Mouse (Mus musculus): Measurements from ENCODE around the gene Borcs5. TPM values are rescaled to one million over a fixed set of nuclear protein-coding genes. Genes with fewer than 3 reads are reported as not detected.

Gene Borcs5
- total and polyA plus RNA-seq, 3 experiments: 8.8 to 19.6 (median 9.1) TPM

DNA sequence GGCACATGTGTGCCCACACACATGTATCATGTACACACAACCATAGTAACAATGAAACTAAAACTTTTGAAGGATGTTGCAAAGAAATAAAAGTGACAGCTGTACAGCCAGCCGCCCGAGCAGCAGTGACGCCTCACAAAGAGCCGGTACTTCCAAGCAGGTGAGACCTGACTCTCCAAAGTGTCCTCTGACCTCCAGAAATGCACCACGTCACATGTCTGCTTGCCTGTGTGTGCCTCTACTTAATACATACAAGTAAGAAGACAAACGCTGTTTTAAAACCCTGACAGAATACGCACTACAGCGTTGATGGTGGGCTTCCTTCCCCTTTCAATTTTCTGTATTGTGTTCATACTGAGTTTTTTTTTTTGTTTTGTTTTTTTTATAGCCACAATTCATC lies 83.6 kb downstream of the Borcs5 start:
- DNase-seq (ENCODE audit: low spot score) (no peak), ATAC-seq (ENCODE audit: extremely low read depth, insufficient number of reproducible peaks, low FRiP score, poor library complexity, severe bottlenecking) (no peak)
- Histone ChIP-seq H3K4me3 (ENCODE audit: low read depth, low read length) (no peak overlapping the region), H3K27me3 (ENCODE audit: insufficient read depth, low read length) (no peaks in the 10 kb centered on the region; the same call in 1 of the 2 replicates), H3K9me3 (replicated peaks) (no peaks in the 10 kb centered on the region), H3K4me1 (ENCODE audit: insufficient read depth, low read depth, low read length) (peaks cover 16% of the 10 kb centered on the region), H3K36me3 (replicated peaks) (peaks cover 85% of the 10 kb centered on the region)
- no peak for TF ChIP-seq GATA2 (IDR thresholded peaks at IDR 0.05; ENCODE audit: borderline replicate concordance, low read depth, low read length)
- no peak for TF ChIP-seq TAL1 (conservative IDR thresholded peaks at IDR 0.05; ENCODE audit: low read depth, low read length)
- no peak for TF ChIP-seq GATA1 (IDR thresholded peaks at IDR 0.05; ENCODE audit: borderline replicate concordance, low read length)
- TF ChIP-seq POLR2AphosphoS5 (IDR thresholded peaks at IDR 0.05; ENCODE audit: insufficient replicate concordance, low read depth, low read length): no peak
- no peak for TF ChIP-seq CTCF (IDR thresholded peaks at IDR 0.05; ENCODE audit: low read depth, low read length)

DNA sequence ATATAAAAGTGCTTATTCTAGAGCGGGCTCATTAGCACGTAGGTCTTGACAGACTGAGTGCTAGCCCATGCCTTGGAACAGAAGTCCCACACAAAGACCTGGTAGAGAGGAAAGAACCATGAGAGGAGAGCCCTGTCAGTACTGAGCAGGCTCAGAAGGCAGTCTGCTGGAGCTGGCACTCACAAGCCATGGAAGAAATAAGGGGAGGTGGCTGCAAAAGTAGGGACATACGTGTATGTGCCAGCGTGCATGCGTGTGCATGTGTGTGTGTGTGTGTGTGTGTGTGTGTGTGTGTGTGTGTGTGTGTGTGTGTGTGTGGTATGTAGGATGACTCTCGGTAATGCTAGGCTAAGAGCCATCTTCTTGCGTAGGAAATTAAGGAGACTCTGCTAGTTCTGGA lies 84.0 kb downstream of the Borcs5 start:
- H3K4me3 ChIP-seq (ENCODE audit: low read depth, low read length): no peak overlapping the region
- TF ChIP-seq GATA2 (IDR thresholded peaks at IDR 0.05; ENCODE audit: borderline replicate concordance, low read depth, low read length) (no peak), POLR2AphosphoS5 (IDR thresholded peaks at IDR 0.05; ENCODE audit: insufficient replicate concordance, low read depth, low read length) (no peak), GATA1 (IDR thresholded peaks at IDR 0.05; ENCODE audit: borderline replicate concordance, low read length) (no peak), TAL1 (conservative IDR thresholded peaks at IDR 0.05; ENCODE audit: low read depth, low read length) (no peak), CTCF (IDR thresholded peaks at IDR 0.05; ENCODE audit: low read depth, low read length) (no peak)
- peaks cover 85% of the 10 kb centered on the region for H3K36me3 ChIP-seq (replicated peaks)
- DNase-seq (ENCODE audit: low spot score): no peak
- H3K4me1 ChIP-seq (ENCODE audit: insufficient read depth, low read depth, low read length): peaks cover 12% of the 10 kb centered on the region
- no peaks in the 10 kb centered on the region for H3K27me3 ChIP-seq (ENCODE audit: insufficient read depth, low read length)
- H3K9me3 ChIP-seq (replicated peaks): no peaks in the 10 kb centered on the region
- ATAC-seq (ENCODE audit: extremely low read depth, insufficient number of reproducible peaks, low FRiP score, poor library complexity, severe bottlenecking): no peak

DNA sequence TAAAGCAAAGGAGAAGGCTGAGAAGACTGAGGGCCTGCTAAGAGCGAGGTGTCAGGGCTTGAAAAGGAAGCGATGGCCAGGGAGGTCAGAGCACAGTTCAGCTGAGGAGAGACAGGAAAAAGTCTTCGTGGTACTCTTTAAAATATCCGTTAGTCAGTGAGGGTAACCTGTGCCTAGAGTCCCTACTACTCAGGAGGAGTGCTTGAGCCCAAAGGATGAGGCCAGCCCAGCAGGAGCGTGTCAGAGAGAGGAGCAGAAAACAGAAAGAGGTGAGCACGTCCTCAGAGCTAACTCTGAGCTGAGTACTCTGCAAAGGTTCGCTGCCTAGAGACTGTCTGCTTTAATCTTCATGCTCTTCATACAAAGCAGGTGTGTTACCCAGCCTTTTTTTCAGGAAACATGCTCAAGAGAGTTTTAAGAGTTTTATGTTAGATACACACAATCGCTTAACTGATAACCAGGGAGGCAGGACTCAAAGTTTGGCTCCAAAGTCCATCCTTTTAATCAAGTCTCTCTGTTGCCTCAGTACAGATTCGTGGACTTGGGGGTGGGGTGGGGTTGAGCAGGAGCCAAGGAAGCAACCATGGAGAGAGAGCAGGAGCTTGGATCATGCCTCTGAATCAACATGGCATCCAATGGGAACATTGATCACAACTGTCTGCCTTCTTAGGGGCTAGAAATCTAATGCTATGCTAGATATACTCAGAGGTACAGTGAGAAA lies 84.7 kb downstream of the Borcs5 start:
- ATAC-seq (ENCODE audit: extremely low read depth, insufficient number of reproducible peaks, low FRiP score, poor library complexity, severe bottlenecking) (no peak), DNase-seq (ENCODE audit: low spot score) (no peak)
- peaks cover 83% of the 10 kb centered on the region for H3K36me3 ChIP-seq (replicated peaks)
- H3K4me1 ChIP-seq (ENCODE audit: insufficient read depth, low read depth, low read length): peaks cover 7% of the 10 kb centered on the region
- no peaks in the 10 kb centered on the region for H3K27me3 ChIP-seq (ENCODE audit: insufficient read depth, low read length)
- H3K9me3 ChIP-seq (replicated peaks): no peaks in the 10 kb centered on the region
- H3K4me3 ChIP-seq (ENCODE audit: low read depth, low read length): no peak overlapping the region
- TF ChIP-seq POLR2AphosphoS5 (IDR thresholded peaks at IDR 0.05; ENCODE audit: insufficient replicate concordance, low read depth, low read length) (no peak), CTCF (IDR thresholded peaks at IDR 0.05; ENCODE audit: low read depth, low read length) (no peak), TAL1 (conservative IDR thresholded peaks at IDR 0.05; ENCODE audit: low read depth, low read length) (no peak), GATA1 (IDR thresholded peaks at IDR 0.05; ENCODE audit: borderline replicate concordance, low read length) (no peak), GATA2 (IDR thresholded peaks at IDR 0.05; ENCODE audit: borderline replicate concordance, low read depth, low read length) (no peak)

DNA sequence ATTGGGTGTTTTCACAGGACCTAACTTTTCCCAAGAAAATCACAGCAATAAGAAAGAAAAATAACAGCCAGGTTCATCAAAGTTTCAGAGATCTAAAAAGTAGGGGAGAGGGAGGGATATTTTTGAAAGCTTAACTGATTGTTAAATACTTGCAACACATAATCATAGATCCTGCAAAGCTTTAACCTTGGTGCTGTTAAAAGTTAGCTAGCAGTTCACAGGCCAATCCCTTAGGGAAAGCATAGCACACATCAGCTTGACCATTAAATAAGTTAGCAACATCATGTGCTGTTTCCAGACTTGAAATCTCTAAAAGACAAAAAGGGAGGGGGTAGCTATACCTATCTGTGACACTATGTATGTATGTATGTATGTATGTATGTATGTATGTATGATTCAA lies 86.1 kb downstream of the Borcs5 start:
- ATAC-seq (ENCODE audit: extremely low read depth, insufficient number of reproducible peaks, low FRiP score, poor library complexity, severe bottlenecking) (no peak), DNase-seq (ENCODE audit: low spot score) (no peak)
- Histone ChIP-seq H3K4me3 (ENCODE audit: low read depth, low read length) (no peak overlapping the region), H3K36me3 (replicated peaks) (peaks cover 71% of the 10 kb centered on the region), H3K4me1 (ENCODE audit: insufficient read depth, low read depth, low read length) (no peaks in the 10 kb centered on the region; the same call in none of the 2 replicates), H3K9me3 (replicated peaks) (no peaks in the 10 kb centered on the region), H3K27me3 (ENCODE audit: insufficient read depth, low read length) (no peaks in the 10 kb centered on the region)
- TF ChIP-seq GATA2 (IDR thresholded peaks at IDR 0.05; ENCODE audit: borderline replicate concordance, low read depth, low read length) (no peak), TAL1 (conservative IDR thresholded peaks at IDR 0.05; ENCODE audit: low read depth, low read length) (no peak), CTCF (IDR thresholded peaks at IDR 0.05; ENCODE audit: low read depth, low read length) (no peak), POLR2AphosphoS5 (IDR thresholded peaks at IDR 0.05; ENCODE audit: insufficient replicate concordance, low read depth, low read length) (no peak), GATA1 (IDR thresholded peaks at IDR 0.05; ENCODE audit: borderline replicate concordance, low read length) (no peak)

DNA sequence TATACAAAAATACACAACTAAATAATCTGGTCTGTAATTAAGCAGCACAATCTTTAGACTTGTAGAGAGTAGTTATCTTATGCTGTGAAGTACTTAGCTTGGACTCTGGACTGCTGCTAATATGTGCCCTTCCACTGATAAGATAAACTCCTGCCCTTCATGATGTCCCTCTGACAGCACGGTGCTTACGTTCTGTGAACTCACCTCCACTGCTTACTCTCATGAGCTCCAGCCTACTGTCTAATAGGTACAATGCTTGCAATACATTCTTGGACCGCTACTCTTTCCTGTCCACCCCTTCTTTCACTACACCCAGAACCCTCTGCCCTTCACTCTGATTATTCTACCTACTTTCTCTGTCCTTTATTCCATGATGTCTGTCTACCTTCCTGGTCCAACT lies 91.7 kb downstream of the Borcs5 start:
- H3K9me3 ChIP-seq (replicated peaks): no peaks in the 10 kb centered on the region
- peaks cover 50% of the 10 kb centered on the region for H3K36me3 ChIP-seq (replicated peaks)
- no peak for ATAC-seq (ENCODE audit: extremely low read depth, insufficient number of reproducible peaks, low FRiP score, poor library complexity, severe bottlenecking)

DNA sequence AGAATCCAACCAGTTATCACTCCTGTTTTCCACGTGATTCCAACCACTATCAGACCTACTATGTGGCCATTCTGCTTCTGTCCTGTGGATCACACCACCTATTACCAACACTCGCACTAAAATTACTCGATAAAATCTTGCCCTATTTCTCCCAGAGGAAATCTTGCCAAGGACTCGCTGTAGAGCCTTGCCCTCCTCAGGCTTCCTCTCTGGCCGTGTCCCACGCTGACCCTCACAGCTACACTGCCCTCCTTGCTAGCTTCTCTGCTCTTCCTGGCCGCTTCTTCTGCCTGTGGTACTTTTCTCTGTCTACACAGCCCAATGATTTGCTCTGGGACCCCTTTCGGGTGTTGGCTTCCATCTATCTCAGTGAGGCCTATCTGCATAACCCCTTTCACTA lies 93.5 kb downstream of the Borcs5 start:
- no peak for DNase-seq (ENCODE audit: low spot score)
- no peak for ATAC-seq (ENCODE audit: extremely low read depth, insufficient number of reproducible peaks, low FRiP score, poor library complexity, severe bottlenecking)
- H3K4me3 ChIP-seq (ENCODE audit: low read depth, low read length): no peak overlapping the region
- TF ChIP-seq CTCF (IDR thresholded peaks at IDR 0.05; ENCODE audit: low read depth, low read length) (no peak), POLR2AphosphoS5 (IDR thresholded peaks at IDR 0.05; ENCODE audit: insufficient replicate concordance, low read depth, low read length) (no peak), GATA1 (IDR thresholded peaks at IDR 0.05; ENCODE audit: borderline replicate concordance, low read length) (no peak), TAL1 (conservative IDR thresholded peaks at IDR 0.05; ENCODE audit: low read depth, low read length) (no peak), GATA2 (IDR thresholded peaks at IDR 0.05; ENCODE audit: borderline replicate concordance, low read depth, low read length) (no peak)
- H3K4me1 ChIP-seq (ENCODE audit: insufficient read depth, low read depth, low read length): peaks cover 16% of the 10 kb centered on the region
- no peaks in the 10 kb centered on the region for H3K27me3 ChIP-seq (ENCODE audit: insufficient read depth, low read length)
- H3K36me3 ChIP-seq (replicated peaks): peaks cover 41% of the 10 kb centered on the region
- H3K9me3 ChIP-seq (replicated peaks): no peaks in the 10 kb centered on the region

More for the DNA sequence above, 91.7 kb downstream of the Borcs5 start:
- no peak overlapping the region for H3K4me3 ChIP-seq (ENCODE audit: low read depth, low read length)
- H3K27me3 ChIP-seq (ENCODE audit: insufficient read depth, low read length): no peaks in the 10 kb centered on the region
- peaks cover 16% of the 10 kb centered on the region for H3K4me1 ChIP-seq (ENCODE audit: insufficient read depth, low read depth, low read length)
- no peak for TF ChIP-seq CTCF (IDR thresholded peaks at IDR 0.05; ENCODE audit: low read depth, low read length)
- no peak for TF ChIP-seq POLR2AphosphoS5 (IDR thresholded peaks at IDR 0.05; ENCODE audit: insufficient replicate concordance, low read depth, low read length)
- no peak for TF ChIP-seq GATA2 (IDR thresholded peaks at IDR 0.05; ENCODE audit: borderline replicate concordance, low read depth, low read length)
- no peak for TF ChIP-seq GATA1 (IDR thresholded peaks at IDR 0.05; ENCODE audit: borderline replicate concordance, low read length)
- no peak for TF ChIP-seq TAL1 (conservative IDR thresholded peaks at IDR 0.05; ENCODE audit: low read depth, low read length)
- DNase-seq (ENCODE audit: low spot score): no peak

Measured in G1E (cell line).